Comparison of ENCODE assay signal across 22 mouse cellular contexts in genomic region chr11:74864421-74864820, GRCm38 (mm10). TPM values are rescaled to one million over a fixed set of nuclear protein-coding genes. Genes with fewer than 3 reads are reported as not detected.
A peak's percentile ranks its signal among the peaks of the same experiment; 100 is the strongest.
DNase-seq lines count a peak whose midpoint lies in the region; ATAC-seq and TF ChIP-seq lines count a peak whose summit lies in the region.
"Had no signal": no experiment of that assay in that cellular context is flagged by ENCODE, and none has a peak within 500 bp of the region (broad histone marks: within the 10 kb centered on the region; RNA-seq: fewer than 3 reads in every experiment).

No protein-coding gene starts in this region.

- TF ChIP-seq CTCF in gastrocnemius, adult 2 months (IDR thresholded peaks at IDR 0.05) = no peak

- H3K27ac ChIP-seq in gastrocnemius, adult 2 months = peak overlapping the region; percentile 70
- H3K27ac ChIP-seq in heart, embryonic 12.5 days (ENCODE audit: poor library complexity, severe bottlenecking) = no peak overlapping the region
- H3K27ac ChIP-seq in heart, embryonic 16.5 days (ENCODE audit: low read length) = peak overlapping the region; percentile 3; the same call in 1 of the 2 replicates
- H3K27ac ChIP-seq: forebrain, embryonic 10.5 days; forebrain, embryonic 13.5 days; hindbrain, embryonic 12.5 days; hindbrain, embryonic 15.5 days; kidney, postnatal 0 days had no signal

- H3K4me1 ChIP-seq in heart, embryonic 12.5 days (replicated peaks) = peaks cover 30% of the 10 kb centered on the region
- peaks cover 19% of the 10 kb centered on the region for H3K4me1 ChIP-seq in heart, embryonic 16.5 days (ENCODE audit: control insufficient read depth, insufficient read depth, low read length)
- H3K4me1 ChIP-seq: forebrain, embryonic 13.5 days had no signal

- H3K4me3 ChIP-seq in gastrocnemius, adult 2 months = no peak overlapping the region
- no peak overlapping the region for H3K4me3 ChIP-seq in heart, embryonic 12.5 days
- no peak overlapping the region for H3K4me3 ChIP-seq in heart, embryonic 16.5 days (ENCODE audit: low read length)
- H3K4me3 ChIP-seq: forebrain, embryonic 10.5 days; forebrain, embryonic 13.5 days; hindbrain, embryonic 12.5 days; hindbrain, embryonic 15.5 days had no signal

- DNase-seq in gastrocnemius, adult 2 months = peak; percentile 62
- DNase-seq in gastrocnemius, postnatal 14 days = no peak
- DNase-seq in heart, postnatal 25 days (ENCODE audit: low spot score) = no peak
- DNase-seq in heart, postnatal 36 days = no peak
- no peak for DNase-seq in Muller cell, postnatal 12 days (ENCODE audit: inconsistent ontology term)
- DNase-seq: adrenal gland, postnatal 10 days; adrenal gland, postnatal 36 days; cerebellum, adult 2 months; cerebellum, adult 9-11 months; cerebellum, postnatal 36 days; gastrocnemius, postnatal 10 days; kidney, adult 2 months had no signal

- H3K9me3 ChIP-seq in heart, embryonic 12.5 days (replicated peaks) = no peaks in the 10 kb centered on the region
- no peaks in the 10 kb centered on the region for H3K9me3 ChIP-seq in heart, embryonic 16.5 days (replicated peaks; ENCODE audit: control insufficient read depth, low read length)
- H3K9me3 ChIP-seq: forebrain, embryonic 10.5 days; forebrain, embryonic 13.5 days; hindbrain, embryonic 12.5 days; hindbrain, embryonic 15.5 days had no signal

- ATAC-seq in heart, embryonic 12.5 days (ENCODE audit: insufficient number of reproducible peaks, low FRiP score) = no peak
- no peak for ATAC-seq in heart, embryonic 16.5 days (replicated peaks; ENCODE audit: extremely low read depth, insufficient read depth, low FRiP score)
- ATAC-seq: forebrain, embryonic 13.5 days; forebrain, embryonic 16.5 days; intestine, postnatal 0 days; Patski had no signal

- no peaks in the 10 kb centered on the region for H3K27me3 ChIP-seq in heart, embryonic 12.5 days (replicated peaks)
- H3K27me3 ChIP-seq in heart, embryonic 16.5 days (ENCODE audit: control insufficient read depth, insufficient read depth, low read length) = no peaks in the 10 kb centered on the region
- H3K27me3 ChIP-seq: forebrain, embryonic 13.5 days; hindbrain, embryonic 12.5 days; hindbrain, embryonic 15.5 days; Patski had no signal

- no peak overlapping the region for H3K4me2 ChIP-seq in heart, embryonic 12.5 days
- no peak overlapping the region for H3K4me2 ChIP-seq in heart, embryonic 16.5 days (ENCODE audit: low read depth, low read length)
- H3K4me2 ChIP-seq: forebrain, embryonic 13.5 days; hindbrain, embryonic 12.5 days; hindbrain, embryonic 15.5 days had no signal

- 72% methylated on average over 9 of the region's 9 CpGs for WGBS in heart, embryonic 12.5 days
- 78% methylated on average over 9 of the region's 9 CpGs for WGBS in heart, embryonic 16.5 days

- H3K9ac ChIP-seq in heart, embryonic 12.5 days = 0 out of 2 replicates have a peak overlapping the region, but pooled peaks have one; percentile 7
- H3K9ac ChIP-seq in heart, embryonic 16.5 days (ENCODE audit: low read length) = no peak overlapping the region
- H3K9ac ChIP-seq: forebrain, embryonic 13.5 days; hindbrain, embryonic 12.5 days; hindbrain, embryonic 15.5 days had no signal

- intact Hi-C loops in gastrocnemius, adult 2 months (cut with DNase I) = no loop called here
- intact Hi-C loops in gastrocnemius, postnatal 14 days (cut with DNase I; ENCODE audit: low total_unique reads) = no loop called here
- intact Hi-C loops in heart, postnatal 25 days (cut with DNase I) = no loop called here
- intact Hi-C loops in heart, postnatal 36 days (cut with DNase I) = no loop called here

- H3K36me3 ChIP-seq in heart, embryonic 12.5 days = peaks cover 11% of the 10 kb centered on the region
- peaks cover 2% of the 10 kb centered on the region; the same call in 1 of the 2 replicates for H3K36me3 ChIP-seq in heart, embryonic 16.5 days (ENCODE audit: control insufficient read depth, insufficient read depth)

RNA-seq across cellular contexts. Expression of gene Sgsm2, which starts 32.4 kb away (rescaled TPM):
- total RNA-seq in gastrocnemius, adult 2 months (2021) = 1 to 10 TPM; 2.1 TPM
- 1 to 10 TPM; 2.7 to 3.7 TPM for total RNA-seq in gastrocnemius, postnatal 14 days (2021)
- polyA plus RNA-seq in heart, embryonic 12.5 days (2016; fragmentation: Nextera tagmentation; extraction: Ambion mirVana) = 6.5 and 6.6 TPM in 2 replicates
- total RNA-seq in heart, postnatal 25 days (2021) = 1 to 10 TPM; 4.8 to 6.7 TPM
- 4.7 and 4.9 TPM in 2 replicates for polyA plus RNA-seq in heart, embryonic 16.5 days (2015; fragmentation: Nextera tagmentation; extraction: Ambion mirVana)
- 1 to 10 TPM; 6.1 to 6.2 TPM for total RNA-seq in heart, postnatal 36 days (2021)

RNA-seq across cellular contexts. Expression of gene Tsr1, which starts 33.5 kb away (rescaled TPM):
- total RNA-seq in gastrocnemius, adult 2 months (2021) = 10 to 100 TPM; 24.7 to 28.9 TPM
- total RNA-seq in gastrocnemius, postnatal 14 days (2021) = 10 to 100 TPM; 20.9 to 25.4 TPM
- 31.6 and 33.5 TPM in 2 replicates for polyA plus RNA-seq in heart, embryonic 12.5 days (2016; fragmentation: Nextera tagmentation; extraction: Ambion mirVana)
- 10 to 100 TPM; 15.6 to 17.0 TPM for total RNA-seq in heart, postnatal 25 days (2021)
- polyA plus RNA-seq in heart, embryonic 16.5 days (2015; fragmentation: Nextera tagmentation; extraction: Ambion mirVana) = 24.7 and 25.2 TPM in 2 replicates
- total RNA-seq in heart, postnatal 36 days (2021) = 10 to 100 TPM; 19.7 to 20.2 TPM

RNA-seq across cellular contexts. Expression of gene Mnt, which starts 33.7 kb away (rescaled TPM):
- 10 to 100 TPM in 1 of 2 experiments, 1 to 10 TPM in 1; 6.1 to 11.6 TPM for total RNA-seq in gastrocnemius, adult 2 months (2021)
- 1 to 10 TPM; 5.4 to 6.1 TPM for total RNA-seq in gastrocnemius, postnatal 14 days (2021)
- 4.0 and 4.8 TPM in 2 replicates for polyA plus RNA-seq in heart, embryonic 12.5 days (2016; fragmentation: Nextera tagmentation; extraction: Ambion mirVana)
- total RNA-seq in heart, postnatal 25 days (2021) = 10 to 100 TPM in 1 of 2 experiments, 1 to 10 TPM in 1; 9.8 to 10.6 TPM
- polyA plus RNA-seq in heart, embryonic 16.5 days (2015; fragmentation: Nextera tagmentation; extraction: Ambion mirVana) = 3.0 and 3.3 TPM in 2 replicates
- total RNA-seq in heart, postnatal 36 days (2021) = 10 to 100 TPM; 11.4 to 11.9 TPM
